Mouse (Mus musculus) CD8-positive naive resting alpha-beta T cell, adult 57 days (primary cell): Measurements from ENCODE around the gene Oasl2. TPM values are rescaled to one million over a fixed set of nuclear protein-coding genes. Genes with fewer than 3 reads are reported as not detected.

Experiments
- total RNA-seq: library from RNA; stranded (reverse); gene quantifications from one replicate; pipeline ENCODE4 v1.2.4, GENCODE M21; 2023

Gene Oasl2
- total RNA-seq, result 7.9 TPM

DNA sequence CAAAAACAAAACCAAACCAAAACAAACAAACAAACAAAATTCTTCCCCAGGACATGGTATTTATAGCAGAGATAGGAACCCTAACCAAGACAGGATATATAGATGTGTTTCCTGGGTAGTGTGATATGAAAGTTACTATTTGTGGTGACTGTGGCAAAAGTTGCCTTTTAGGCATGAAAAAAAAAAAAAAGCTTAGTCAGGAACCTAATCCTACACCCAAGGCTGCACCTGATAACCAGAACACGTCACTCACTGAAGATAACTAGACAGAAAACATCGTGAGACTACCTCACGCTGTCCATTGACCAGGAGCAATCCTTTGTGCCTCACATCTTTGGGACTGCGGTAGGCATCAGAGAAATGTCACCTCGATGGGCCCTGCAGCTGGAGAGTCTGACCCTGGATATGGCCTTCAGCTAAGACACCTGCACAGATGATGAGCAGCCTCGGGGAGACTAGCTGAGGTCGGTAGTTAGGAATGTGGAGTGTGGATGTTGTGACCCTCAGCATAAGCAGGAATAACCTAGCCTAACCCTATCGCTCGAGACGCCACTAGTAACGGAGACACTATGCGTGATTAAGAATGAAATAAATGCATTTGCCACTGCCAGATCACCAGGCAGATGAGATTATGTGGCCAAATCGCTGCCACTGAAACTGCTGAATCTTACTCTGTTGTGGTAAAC lies at the start of gene Oasl2:
Oasl2 (plus strand) TSS at position 249 of the 686 bp plus-strand sequence.

DNA sequence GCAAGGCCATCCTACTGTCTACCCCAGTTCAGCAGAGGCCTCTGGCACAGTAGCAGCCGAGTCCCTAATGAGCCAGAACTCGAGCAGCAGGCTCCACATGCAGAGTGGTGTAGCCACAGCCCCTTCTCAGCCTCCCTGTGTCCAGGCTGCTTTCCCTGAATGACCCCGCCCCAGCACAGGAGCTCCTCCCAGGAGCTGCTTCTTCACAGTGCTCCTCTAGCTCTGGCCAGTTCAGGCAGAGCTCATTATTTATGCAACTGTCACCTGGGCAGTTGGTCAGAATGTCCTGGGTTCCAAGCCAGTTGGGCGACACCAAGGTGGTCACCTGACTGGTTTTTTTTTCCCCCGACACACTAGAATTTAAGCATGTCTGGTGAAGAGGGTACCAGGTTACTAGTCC lies 43.4 kb upstream of the Oasl2 start, which contains the start of gene 4930519G04Rik:
4930519G04Rik (plus strand) TSS at position 301 of the 400 bp plus-strand sequence.

DNA sequence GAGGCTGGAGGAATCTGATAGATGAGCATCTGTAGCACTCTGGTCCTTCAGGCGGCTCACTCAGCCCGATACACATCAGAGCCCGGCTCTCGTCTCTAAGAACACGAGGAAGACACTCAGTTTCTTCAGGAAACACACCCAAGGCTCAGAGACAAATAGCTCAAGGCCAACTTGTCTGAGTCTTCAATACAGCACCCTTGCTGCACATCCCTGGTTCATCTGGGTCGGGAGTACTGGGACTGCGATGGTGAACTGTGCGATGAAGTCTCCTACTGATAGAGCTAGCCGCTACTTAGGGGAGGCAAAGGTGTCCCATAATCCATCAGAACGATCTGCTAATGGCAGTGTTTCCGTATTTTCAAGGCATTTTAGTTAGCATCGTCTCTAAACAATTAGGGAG lies 38.2 kb upstream of the Oasl2 start, which contains the start of gene Gm9936:
Gm9936 (minus strand) TSS at position 101 of the 400 bp plus-strand sequence.

DNA sequence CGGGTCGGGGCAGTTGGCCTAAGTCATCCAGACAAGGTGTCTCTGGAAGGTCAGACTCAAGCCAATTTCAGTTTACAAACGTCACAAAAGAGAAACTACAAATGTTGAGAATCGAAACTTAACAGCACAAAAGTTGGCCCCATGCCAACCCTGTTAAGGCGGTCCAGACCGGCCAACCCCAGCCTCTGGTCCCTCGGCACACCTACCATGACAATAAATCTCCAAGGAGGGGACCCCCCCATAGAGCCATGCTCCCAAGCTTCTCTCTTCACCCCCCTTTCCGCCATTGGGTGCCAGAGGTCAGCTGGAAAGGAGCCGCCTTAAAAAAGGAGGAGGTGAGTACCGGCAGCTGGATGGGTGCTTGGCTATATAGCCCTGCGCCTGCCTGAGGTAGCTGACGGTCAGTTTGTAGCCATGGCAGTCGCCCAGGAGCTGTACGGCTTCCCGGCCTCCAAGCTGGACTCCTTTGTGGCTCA lies 26.3 kb downstream of the Oasl2 start, which contains the start of gene Oasl1:
Oasl1 (plus strand) TSS at position 243 of the 476 bp plus-strand sequence.

DNA sequence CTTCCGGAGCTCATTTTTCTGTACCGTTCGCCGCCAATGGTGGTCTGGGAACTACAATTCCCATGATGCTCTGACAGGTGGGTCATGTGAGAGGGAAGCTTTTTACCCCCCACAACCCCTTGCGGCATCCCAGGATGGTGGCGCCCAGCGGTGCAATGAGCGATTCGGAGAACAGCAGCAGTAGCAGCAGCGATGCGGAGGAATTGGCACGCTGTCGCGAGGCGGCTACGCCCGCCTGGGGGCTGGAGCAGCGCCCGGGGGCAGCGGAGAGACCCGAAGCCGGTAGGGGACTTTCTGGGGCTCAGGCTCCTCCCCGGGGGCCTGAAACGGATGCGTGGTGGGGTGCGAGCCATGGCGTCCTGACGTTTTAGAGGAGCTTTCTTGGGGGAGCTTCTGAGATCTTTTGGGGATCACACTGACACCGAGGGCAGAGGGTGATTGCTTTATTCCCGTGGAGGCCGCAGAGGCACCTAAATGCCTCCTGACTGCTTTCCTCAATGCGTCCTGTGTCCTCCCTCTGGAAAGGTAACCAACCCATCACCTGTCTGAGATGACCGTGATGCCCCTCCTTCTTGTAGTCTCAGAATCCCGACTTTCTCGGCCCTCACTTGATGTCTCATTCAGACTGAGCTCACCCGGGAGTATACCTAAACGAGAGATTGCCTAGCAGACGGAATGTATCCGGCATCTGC lies 45.5 kb downstream of the Oasl2 start, which contains the start of gene 2210016L21Rik:
2210016L21Rik (plus strand) TSS at position 85 of the 692 bp plus-strand sequence.

Other genes with a start within 250 kb of the Oasl2 start
- 0.34 TPM for gene Trpv4, start 238.5 kb upstream of the Oasl2 start, total RNA-seq
- 116 TPM for gene Gltp, start 206.0 kb upstream of the Oasl2 start, total RNA-seq
- gene Tchp, start 189.2 kb upstream of the Oasl2 start, total RNA-seq, result 22.7 TPM
- 149 TPM for gene Ankrd13a, start 122.3 kb upstream of the Oasl2 start, total RNA-seq
- 162 TPM for gene Git2, start 121.4 kb upstream of the Oasl2 start, total RNA-seq
- gene 1500011B03Rik, start 73.5 kb upstream of the Oasl2 start, total RNA-seq, result 51.1 TPM
- not detected for gene 4930519G04Rik, start 43.3 kb upstream of the Oasl2 start, total RNA-seq
- gene Gm9936, start 38.3 kb upstream of the Oasl2 start, total RNA-seq, result not detected
- 6.7 TPM for gene Oasl1, start 26.3 kb downstream of the Oasl2 start, total RNA-seq
- 43.7 TPM for gene 2210016L21Rik, start 45.2 kb downstream of the Oasl2 start, total RNA-seq
- not detected for gene Hnf1a, start 74.2 kb downstream of the Oasl2 start, total RNA-seq
- 63.1 TPM for gene Sppl3, start 114.2 kb downstream of the Oasl2 start, total RNA-seq
- not detected for gene Gm10401, start 201.4 kb downstream of the Oasl2 start, total RNA-seq
- 32.1 TPM for gene Acads, start 222.4 kb downstream of the Oasl2 start, total RNA-seq
- gene Unc119b, start 238.0 kb downstream of the Oasl2 start, total RNA-seq, result 24.4 TPM